1 mouse cellular context compared by ENCODE assay signal in genomic region chr5:117347838-117348237, GRCm38 (mm10).
TF ChIP-seq lines count a peak whose summit lies in the region.

No protein-coding gene starts in this region.

TF ChIP-seq in ES-E14, 5 proteins besides CTCF, POLR2A, EP300 and RAD21 (continued from another document):
- TF ChIP-seq HCFC1 (IDR thresholded peaks at IDR 0.05; ENCODE audit: borderline replicate concordance, insufficient read depth, low read length), result no peak
- no peak for TF ChIP-seq ZC3H11A (IDR thresholded peaks at IDR 0.05; ENCODE audit: borderline replicate concordance, low read depth, low read length)
- no peak for TF ChIP-seq CHD2 (IDR thresholded peaks at IDR 0.05; ENCODE audit: low read depth, low read length)
- no peak for TF ChIP-seq MAFK (IDR thresholded peaks at IDR 0.05; ENCODE audit: insufficient read depth, low read depth, low read length)
